Mouse (Mus musculus) granulocyte monocyte progenitor cell, adult 5-6 weeks (primary cell): ENCODE measurements around the gene Chid1. TPM values are rescaled to one million over a fixed set of nuclear protein-coding genes. Genes with fewer than 3 reads are reported as not detected.

Experiments used
- ATAC-seq: replicated peaks from 2 replicates; pipeline ENCODE4 v1.8.0; 2016; ENCODE audit warnings: mild to moderate bottlenecking, moderate TSS enrichment, inconsistent platforms; ENCODE audit not compliant: poor library complexity, severe bottlenecking
- total RNA-seq, 2 experiments: library from RNA; stranded (forward) in 1 of 2; stranded (reverse) in 1 of 2; fragments of 200-712, 200-1000 nt in 1 of 2; fragments of >200 nt in 1 of 2; fragmentation: Nextera tagmentation in 1 of 2; gene quantifications; 2 replicates each; pipeline ENCODE4 v1.2.3; 2014 to 2017

Chid1 gene
- total RNA-seq, 2 experiments from 2014 or later = 26.1 to 40.9 TPM

DNA sequence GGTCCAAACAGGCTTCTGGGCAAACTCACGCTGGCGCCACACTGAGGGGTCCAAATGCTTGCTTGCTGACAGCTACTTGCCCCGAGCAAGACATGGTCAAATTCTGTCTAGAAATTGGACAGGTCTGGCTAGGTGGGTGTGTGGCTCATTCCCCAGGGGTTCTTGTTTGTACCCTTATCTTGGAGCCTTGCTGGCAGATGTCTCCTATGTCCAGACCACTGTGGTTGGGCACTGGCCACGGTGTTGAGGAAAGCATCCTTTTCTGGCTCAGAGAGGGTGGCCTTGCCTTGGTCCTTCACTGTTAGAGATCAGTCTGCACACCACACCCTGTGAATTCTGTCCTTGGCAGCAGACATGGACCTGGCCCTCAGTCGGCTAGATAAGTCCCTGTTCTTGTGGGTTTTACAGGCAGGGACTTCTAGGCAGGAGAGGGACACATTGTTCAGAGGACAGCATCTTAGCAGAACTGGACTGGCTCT, 61.3 kb downstream of the Chid1 start:
- no peak for ATAC-seq

DNA sequence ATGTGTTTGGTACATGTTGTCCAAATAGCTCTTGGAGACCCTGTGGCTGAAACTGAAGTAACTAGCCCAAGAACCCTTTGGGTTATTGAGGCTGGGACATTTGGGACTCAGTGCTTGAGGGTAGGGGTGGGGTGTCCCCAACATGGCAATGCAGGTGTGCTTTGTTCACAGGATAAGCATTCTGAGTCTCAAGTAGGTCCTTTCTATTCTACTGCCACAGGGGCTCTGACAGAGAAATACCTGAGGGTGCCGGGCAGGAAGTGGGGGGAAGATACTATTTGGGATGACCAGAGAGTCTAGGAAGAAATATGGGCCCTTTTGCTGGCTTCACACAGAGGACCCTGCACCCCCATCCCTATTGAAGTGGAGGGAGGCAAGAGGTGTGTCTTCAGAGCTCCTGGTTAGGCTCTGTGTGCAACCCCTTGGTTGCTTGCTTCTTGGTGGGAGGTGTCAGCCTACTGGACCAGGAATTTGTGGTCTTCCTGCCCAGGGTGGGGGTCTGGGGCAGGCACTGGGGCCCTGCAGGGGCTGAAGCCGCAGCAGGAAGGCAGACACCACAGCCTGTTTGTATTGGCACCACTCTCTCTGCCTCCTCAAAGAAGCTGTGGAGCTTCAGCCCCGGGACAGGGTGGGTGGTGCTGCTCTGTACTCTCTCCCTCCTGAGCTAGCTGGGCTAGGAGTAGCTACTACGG, 61.9 kb downstream of the Chid1 start:
- ATAC-seq = no peak

DNA sequence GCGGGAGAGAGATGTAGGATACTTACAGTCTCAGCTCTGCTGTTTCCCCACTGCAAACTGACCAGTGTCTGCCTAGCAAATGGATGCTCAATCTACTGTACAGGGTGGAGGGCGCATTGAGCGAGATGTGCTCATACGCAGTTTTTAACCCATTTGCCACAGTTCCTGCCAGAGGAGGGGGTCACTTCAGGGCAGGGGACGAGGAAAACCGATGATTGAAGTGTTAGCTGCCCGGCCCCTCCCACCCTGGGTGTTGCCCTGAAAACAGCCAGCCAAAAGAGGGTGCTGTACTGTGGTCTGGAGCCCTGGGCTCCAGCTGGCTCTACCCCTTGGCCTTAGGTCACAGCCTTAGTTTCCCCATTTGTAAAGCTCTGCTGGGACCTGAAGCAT, 62.7 kb downstream of the Chid1 start:
- no peak for ATAC-seq

DNA sequence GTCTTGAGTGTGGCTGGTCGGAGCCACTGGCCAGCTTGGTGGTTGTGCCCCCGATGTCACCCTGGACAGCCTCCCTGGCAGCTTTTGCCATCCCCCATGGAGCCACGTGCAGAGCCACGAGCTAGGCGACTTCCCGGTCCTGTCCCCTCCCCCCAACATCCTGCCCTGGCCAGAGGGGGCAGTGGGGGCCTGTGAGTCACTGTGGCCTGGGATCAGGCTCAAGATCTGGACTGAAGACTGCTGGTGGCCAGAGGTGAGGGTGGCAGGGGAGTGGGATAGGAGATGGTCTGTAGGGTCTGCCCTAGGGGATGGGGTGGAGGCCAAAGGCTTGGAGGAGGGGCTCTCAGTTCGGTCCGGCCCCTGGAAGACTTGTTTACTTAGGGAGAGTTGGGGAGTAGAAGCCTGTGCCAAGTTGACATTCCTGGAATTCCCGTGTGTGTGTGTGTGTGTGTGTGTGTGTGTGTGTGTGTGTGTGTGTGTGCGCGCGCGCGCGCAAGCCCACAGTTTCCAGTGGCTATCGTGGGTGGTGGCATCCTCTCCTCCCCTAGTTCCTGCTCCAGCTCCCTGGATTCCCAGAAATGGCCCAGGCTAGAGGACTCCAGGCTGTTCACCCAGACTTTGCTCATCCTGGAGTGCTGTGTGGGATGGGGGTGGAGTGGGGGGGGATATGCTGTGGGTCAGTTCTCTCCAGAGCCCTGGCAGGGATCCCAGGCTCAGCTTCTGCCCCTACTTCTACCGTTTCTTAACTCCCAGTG, 63.3 kb downstream of the Chid1 start:
- peak; percentile 53 for ATAC-seq

DNA sequence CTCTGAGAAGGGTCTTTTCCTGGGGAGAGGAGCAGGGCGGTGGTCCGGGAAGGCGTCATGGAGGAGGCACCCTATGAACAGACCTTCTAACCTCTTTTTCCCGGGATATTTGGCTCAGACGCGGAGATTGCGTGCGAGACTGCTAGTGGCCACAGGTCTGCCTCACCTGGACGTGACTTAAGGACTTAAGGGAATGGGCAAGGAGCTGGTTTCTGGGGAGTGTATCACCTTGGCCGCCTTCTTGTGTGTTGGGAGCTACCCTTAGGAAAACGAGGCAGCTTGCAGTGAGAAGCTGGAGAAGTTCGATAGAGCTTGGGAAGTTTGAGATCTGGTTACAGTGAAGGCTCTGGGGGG, 63.9 kb downstream of the Chid1 start:
- no peak for ATAC-seq

DNA sequence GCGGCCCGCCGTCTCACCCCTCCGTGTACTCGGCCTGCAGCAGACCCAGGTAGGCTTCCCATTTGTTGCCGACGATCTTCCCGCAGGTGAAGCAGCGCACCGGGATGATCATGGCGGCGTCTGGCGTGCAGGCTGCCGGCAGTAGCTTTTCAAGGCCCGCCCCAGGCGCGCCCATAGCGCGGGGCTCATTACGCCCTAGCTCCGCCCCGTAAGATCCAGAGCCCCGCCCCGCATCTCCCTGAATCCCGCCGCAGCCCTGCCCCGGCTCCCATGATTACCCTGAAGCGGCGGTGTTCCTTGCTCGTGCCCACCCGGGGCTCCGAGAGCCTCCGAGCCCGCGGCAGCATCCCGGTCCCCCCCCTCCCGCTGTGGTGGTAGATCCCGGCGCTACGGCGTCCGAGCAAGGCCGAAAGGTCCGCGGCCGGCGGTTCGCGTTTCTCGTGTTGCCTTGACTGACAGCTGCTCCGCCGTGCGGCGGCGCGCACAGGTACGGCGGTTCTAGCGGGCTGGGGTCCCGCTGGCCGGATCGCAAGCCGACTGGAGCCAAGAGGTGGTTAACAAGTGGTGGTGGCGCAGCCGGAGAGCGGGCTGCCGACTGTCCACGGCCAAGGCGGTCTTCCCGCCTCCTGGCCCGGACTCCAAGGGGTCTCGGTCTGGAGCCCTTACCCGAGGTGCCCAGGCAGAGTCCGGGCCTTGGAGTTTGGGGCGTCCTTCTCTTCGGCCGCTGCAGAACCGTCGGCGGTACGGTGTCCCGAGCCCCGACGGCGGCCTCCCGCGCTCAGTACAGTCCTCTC, 64.4 kb downstream of the Chid1 start, which contains the start of the genes Polr2l and Tspan4:
Polr2l (minus strand) TSS at position 122 of the 794 bp plus-strand sequence.
Tspan4 (plus strand) TSS at position 230 of the 794 bp plus-strand sequence.
- peak; percentile 61 for ATAC-seq

DNA sequence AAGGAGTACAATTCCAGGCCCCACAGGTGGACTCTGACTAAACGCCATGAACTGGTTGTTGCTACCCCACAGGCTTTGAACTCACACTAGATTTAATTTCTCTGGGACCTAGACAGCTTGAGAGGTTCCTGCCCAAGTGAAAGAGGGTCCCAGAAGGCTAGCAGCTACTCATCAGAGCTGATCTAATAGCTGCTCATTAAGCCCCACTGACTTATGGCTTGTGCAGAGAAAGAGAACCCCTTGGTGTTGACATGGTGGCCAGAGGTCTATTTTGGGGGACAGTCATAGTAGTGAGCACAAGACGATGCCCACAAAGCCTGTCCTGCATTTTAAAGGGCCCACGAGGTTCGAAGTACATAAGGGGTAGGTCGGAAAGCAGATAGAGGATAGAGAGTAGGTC, 65.5 kb downstream of the Chid1 start:
- no peak for ATAC-seq

DNA sequence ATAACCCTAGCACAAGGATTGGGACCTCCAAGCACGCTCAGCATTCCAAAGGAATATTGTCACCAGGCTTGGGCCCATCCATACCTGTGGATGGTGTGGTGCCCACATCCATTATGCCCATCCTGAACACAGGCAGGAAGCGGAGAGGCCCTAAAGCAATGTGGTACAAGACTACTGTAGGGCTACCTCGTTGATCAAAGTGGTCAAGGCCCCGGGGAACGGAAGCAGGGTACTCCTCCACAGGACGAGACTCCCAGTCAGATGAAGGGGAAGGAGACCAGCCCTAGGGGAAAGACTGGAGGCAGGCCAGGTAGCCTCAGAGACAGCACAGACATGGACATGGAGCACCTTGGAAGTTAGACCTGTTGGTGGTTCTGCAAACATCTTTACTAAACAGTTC, 66.9 kb downstream of the Chid1 start:
- no peak for ATAC-seq

DNA sequence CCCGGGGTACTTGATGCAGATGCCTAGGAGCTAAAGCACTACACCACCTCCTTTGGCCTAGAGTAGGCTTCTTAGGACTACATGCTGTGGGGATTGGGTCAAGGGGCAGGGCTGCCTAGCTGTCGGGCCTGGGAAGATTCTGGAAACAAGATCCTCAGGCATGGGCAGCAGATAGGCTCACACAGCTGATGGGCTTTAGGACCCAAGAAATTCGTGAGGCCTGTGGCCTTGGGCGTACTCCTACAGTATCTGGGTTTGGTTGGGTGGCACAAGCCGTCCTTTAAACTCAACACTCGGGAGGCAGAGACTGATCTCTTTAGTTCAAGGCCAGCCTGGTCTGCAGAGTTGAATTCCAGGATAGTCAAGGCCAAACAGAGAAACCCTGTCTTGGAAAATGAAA, 67.4 kb downstream of the Chid1 start:
- ATAC-seq = no peak

DNA sequence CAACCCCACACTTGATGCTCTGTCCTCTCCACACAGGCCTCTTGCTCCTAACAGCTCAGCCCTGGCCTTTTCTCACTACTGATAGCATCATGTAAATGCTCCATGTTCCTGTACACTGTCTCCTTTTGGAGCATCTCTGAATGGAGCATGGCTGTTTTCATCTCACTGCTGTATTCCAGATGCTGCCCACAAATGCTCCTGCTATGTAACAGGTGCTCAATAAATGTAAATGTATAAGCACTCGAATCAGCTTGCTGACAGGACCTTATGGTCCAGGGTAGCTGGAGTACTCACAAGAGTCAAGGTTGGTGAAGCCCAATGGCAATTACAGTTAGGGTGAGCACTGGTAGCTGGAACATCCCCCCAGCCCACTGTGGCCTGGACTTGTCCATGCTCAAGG, 68.4 kb downstream of the Chid1 start:
- no peak for ATAC-seq

DNA sequence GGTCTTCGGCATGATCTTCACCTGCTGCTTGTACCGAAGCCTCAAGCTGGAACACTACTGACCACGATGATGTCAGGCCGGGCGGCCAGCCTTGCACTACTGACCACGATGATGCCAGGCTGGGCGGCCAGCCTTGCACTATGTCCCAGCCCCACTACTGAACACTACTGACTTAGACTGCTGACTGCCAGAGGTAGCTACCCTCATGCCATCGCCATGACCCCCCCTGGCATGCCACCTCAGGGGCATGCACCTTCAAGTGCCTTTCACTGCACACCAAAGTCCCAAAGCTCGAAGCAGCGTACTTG, 69.1 kb downstream of the Chid1 start:
- no peak for ATAC-seq

DNA sequence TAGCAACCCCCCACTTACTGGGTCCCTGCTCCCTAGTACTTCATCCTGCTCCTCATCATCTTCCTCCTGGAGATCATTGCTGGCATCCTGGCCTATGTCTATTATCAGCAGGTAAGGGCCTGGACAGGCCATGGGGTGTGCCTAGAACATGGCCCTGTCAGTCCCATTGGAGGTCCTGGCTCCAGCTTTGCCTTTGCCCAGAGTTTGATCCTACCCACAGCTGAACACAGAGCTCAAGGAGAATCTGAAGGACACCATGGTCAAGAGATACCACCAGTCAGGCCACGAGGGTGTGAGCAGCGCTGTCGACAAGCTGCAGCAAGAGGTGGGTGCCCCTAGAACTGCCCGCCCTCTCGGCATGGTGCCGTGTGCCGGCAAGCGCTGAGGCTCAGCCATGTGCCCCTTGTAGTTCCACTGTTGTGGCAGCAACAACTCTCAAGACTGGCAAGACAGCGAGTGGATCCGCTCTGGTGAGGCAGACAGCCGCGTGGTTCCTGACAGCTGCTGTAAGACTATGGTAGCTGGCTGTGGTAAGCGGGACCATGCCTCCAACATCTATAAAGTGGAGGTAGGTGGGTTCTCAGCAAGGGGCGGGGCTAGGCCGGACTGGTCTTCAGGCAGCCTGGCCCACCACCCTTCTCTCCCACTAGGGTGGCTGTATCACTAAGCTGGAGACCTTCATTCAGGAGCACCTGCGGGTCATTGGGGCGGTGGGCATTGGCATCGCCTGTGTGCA, 69.6 kb downstream of the Chid1 start:
- no peak for ATAC-seq

DNA sequence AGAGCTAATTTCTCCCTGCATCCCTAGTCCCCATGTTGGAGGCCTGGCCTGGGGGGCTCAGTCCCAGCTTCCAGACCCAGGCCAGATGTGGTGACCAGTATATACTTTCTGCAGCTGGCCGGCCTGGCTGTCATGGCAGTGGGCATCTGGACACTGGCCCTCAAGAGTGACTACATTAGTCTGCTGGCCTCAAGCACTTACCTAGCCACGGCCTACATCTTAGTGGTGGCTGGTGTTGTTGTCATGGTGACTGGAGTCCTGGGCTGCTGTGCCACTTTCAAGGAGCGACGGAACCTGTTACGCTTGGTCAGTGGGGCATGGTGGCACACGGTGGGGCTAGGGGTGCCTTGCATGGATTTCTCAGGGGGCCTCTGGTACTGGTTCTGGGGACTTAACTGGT, 70.3 kb downstream of the Chid1 start:
- ATAC-seq = no peak

DNA sequence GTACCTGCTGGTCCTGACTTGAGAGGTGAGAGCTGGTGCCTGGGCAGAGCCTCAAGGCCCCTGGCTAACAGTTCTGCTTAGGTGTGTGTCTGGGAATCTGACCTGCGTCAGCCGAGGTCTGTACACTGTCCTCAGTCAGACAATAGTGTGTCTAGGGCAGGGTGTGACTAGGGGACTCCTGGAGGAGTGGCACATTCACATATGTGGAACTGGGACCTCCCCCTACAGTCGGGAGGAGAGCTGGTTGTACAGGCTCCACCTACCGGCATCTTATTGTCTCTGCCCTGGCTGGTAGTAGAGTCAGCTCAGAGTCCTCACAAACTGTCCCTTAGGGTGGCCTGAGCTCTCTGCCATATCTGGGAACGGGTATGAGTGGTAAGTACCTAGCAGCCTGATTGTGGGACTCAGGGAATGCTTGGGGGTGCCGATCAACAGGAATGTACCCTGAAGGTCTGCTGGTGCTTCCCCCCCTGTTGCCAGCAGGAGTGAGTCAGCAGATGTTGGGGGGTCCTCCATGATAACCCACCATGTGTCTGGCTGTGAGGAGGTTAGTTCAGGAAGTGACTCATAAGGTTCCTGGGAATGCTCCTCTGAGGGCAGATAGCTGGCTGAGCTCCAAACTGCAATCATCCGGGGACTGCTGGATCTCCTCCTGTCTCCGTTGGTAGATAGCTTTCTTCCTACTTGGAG, 71.0 kb downstream of the Chid1 start:
- ATAC-seq = peak; percentile 58

DNA sequence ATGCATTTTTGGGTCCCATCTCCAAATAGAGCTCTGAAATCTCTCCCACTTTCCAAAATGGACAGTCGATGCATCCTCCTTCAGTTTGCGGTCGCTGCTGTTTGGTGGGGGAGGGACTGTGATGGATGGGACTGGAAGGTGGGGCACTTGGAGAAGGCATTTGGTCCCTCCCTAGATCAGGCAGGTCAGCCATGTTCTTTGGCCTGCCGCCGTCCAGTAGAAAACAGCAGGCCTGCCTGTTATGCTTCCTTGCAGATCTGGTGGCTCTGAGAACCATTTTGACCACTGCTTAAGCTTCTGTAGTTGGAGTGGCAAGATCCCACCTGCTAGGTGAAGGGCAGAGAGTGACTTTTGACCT, 71.5 kb downstream of the Chid1 start:
- ATAC-seq = no peak

DNA sequence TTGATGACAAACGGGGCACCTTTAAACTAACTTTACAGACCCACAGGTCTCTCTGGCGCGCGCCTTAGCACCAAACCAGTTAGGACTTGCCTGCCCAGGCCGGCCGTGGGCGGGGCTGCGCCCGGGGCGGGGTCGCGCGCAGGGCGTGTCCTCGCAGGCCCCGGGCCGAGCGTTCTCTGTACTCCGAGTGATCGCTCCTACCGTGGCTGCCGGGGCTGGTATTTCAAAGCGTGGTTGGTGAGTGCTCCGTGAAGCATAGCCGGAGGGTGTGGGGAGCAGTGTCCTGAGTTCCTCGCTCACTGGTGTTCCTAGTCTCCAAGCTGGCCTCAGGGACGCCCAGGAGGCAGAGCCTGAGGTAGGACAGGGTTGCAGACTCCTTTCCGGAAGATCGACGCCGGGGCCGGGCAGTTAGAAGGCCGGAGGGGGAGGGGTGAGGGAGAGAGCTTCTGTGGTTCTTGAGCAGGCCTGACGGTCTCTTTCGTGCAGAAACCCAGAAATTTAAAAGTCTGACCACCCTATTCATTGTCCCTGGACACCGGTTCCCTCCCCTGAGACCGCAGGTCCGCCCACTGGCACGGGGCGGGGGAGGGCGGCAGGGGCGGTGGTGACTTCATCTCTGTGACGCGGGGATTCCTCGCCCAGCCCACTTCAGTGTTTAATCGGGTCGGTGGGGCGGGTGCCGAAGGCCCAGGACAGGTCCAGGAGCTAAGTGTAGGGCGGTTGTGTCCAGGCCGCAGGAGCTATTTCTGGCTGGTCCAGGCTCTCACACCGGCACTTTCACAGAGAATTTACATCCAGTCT, 72.2 kb downstream of the Chid1 start, which contains the start of gene Cd151:
Cd151 (plus strand) TSS at position 163 of the 801 bp plus-strand sequence.
- ATAC-seq = peak; percentile 60

DNA sequence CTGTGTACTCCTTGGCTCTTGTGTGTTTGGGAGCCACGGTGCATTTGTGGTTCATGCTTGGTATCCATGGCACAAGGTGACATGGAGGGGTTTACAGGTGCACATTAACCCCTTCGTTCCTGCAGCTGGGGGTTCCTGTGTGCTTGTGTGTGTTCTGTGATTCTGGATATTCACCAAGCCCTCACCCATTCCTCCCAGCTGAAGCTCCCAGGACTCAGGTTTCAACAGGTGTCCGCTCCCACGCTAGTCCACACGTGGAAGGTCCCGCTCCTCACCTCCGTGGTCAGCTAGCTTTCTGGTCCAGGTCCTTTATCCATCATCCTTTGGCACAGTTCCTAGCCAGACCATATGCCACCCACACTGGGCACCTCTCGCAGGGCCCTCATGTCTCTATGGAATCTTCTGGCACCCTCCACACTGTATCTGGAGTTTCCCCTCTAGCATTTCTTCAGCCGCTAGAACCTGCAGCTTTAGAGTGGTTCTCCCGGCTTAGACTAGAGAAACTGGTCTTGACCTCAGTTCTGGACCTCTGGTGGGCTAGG, 73.0 kb downstream of the Chid1 start:
- no peak for ATAC-seq

DNA sequence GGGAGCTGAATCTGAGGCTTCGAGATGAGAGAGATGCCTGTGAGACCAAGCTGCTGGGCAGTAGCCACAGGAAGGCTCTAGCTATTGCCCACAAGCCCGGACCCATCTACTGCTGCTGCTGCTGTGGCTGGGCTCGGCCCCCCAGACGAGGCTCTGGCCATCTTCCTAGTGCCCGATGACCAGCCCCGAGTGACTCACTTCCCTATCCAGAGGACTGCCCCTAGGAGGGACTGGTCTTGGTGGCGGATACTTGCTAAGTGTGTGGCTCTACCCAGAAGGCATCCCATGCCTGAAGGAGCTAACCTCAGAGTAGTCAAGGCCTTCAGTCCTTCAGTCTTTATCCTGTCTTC, 73.6 kb downstream of the Chid1 start:
- ATAC-seq = no peak
